Mouse (Mus musculus): ENCODE measurements around the gene Mmp12. TPM values are rescaled to one million over a fixed set of nuclear protein-coding genes. Genes with fewer than 3 reads are reported as not detected.
"Not testable (repeated sequence)": the region's sequence is repeated elsewhere in the genome, so short reads cannot be mapped to it uniquely, and the experiment has no call there.

Gene Mmp12
- polyA plus RNA-seq (2021): 3.3 TPM

- in situ Hi-C loops (cut with MboI; ENCODE audit: low pct_unique_long_range_greater_than_20kb): no loop called here
- DNase-seq (ENCODE audit: low read depth, low spot score) (no peak), ATAC-seq (no peak)
- CTCF ChIA-PET: interaction anchor here (0.7 kb wide), 1 partner anchor 31 kb away, joined by 3 read pairs; no protein-coding TSS in a partner anchor
- H3K27me3 ChIP-seq: no peaks in the 10 kb centered on the region
- no peak for TF ChIP-seq CTCF (IDR thresholded peaks at IDR 0.05)
- POLR2A ChIA-PET: interaction anchor here (1.1 kb wide), 1 partner anchor 16 kb away, joined by 3 read pairs; no protein-coding TSS in a partner anchor
Measured at GRCm38 (mm10) chr9:7344107-7344506, at the start of gene Mmp12. Mmp12 (plus strand) TSS chr9:7344381.

- ATAC-seq (no peak), DNase-seq (ENCODE audit: low read depth, low spot score) (no peak)
- ChIA-PET POLR2A (no interaction called here), CTCF (no interaction called here)
- H3K27me3 ChIP-seq: no peaks in the 10 kb centered on the region
- TF ChIP-seq CTCF (IDR thresholded peaks at IDR 0.05): no peak
- in situ Hi-C loops (cut with MboI; ENCODE audit: low pct_unique_long_range_greater_than_20kb): no loop called here
Measured at GRCm38 (mm10) chr9:7331847-7332246, 12.3 kb upstream of the Mmp12 start.

GRCm38 (mm10) chr9:7335766-7336680, 8.2 kb upstream of the Mmp12 start:
- in situ Hi-C loops (cut with MboI; ENCODE audit: low pct_unique_long_range_greater_than_20kb): no loop called here
- POLR2A ChIA-PET: no interaction called here

GRCm38 (mm10) chr9:7336740-7337483, 7.3 kb upstream of the Mmp12 start:
- ChIA-PET POLR2A (no interaction called here), CTCF (interaction anchor here (0.9 kb wide), 1 partner anchor 12 kb away, joined by 3 read pairs; no protein-coding TSS in a partner anchor)
- DNase-seq (ENCODE audit: low read depth, low spot score) (no peak), ATAC-seq (no peak)
- TF ChIP-seq CTCF (IDR thresholded peaks at IDR 0.05): no peak
- in situ Hi-C loops (cut with MboI; ENCODE audit: low pct_unique_long_range_greater_than_20kb): no loop called here
- H3K27me3 ChIP-seq: no peaks in the 10 kb centered on the region

More at GRCm38 (mm10) chr9:7335766-7336680, 8.2 kb upstream of the Mmp12 start:
- CTCF ChIA-PET: no interaction called here
- H3K27me3 ChIP-seq: no peaks in the 10 kb centered on the region
- DNase-seq (ENCODE audit: low read depth, low spot score) (peak; percentile 39), ATAC-seq (peak; percentile 72)
- no peak for TF ChIP-seq CTCF (IDR thresholded peaks at IDR 0.05)

GRCm38 (mm10) chr9:7345513-7345912, 1.3 kb downstream of the Mmp12 start:
- no peaks in the 10 kb centered on the region for H3K27me3 ChIP-seq
- ChIA-PET CTCF (no interaction called here), POLR2A (no interaction called here)
- no peak for ATAC-seq
- TF ChIP-seq CTCF (IDR thresholded peaks at IDR 0.05): no peak
- in situ Hi-C loops (cut with MboI; ENCODE audit: low pct_unique_long_range_greater_than_20kb): no loop called here
- no peak for DNase-seq (ENCODE audit: low read depth, low spot score)

- ChIA-PET POLR2A (no interaction called here), CTCF (no interaction called here)
- no peak for TF ChIP-seq CTCF (IDR thresholded peaks at IDR 0.05)
- no peaks in the 10 kb centered on the region for H3K27me3 ChIP-seq
- in situ Hi-C loops (cut with MboI; ENCODE audit: low pct_unique_long_range_greater_than_20kb): no loop called here
- DNase-seq (ENCODE audit: low read depth, low spot score) (no peak), ATAC-seq (no peak)
Measured at GRCm38 (mm10) chr9:7354535-7354934, 10.4 kb downstream of the Mmp12 start.

GRCm38 (mm10) chr9:7387947-7388346, 43.8 kb downstream of the Mmp12 start, which contains the start of gene Mmp1b:
Mmp1b (minus strand) TSS chr9:7388047.
- in situ Hi-C loops (cut with MboI; ENCODE audit: low pct_unique_long_range_greater_than_20kb): no loop called here
- ATAC-seq: no peak
- no peak for DNase-seq (ENCODE audit: low read depth, low spot score)
- TF ChIP-seq CTCF (IDR thresholded peaks at IDR 0.05): no peak
- POLR2A ChIA-PET: no interaction called here
- CTCF ChIA-PET: no interaction called here
- no peaks in the 10 kb centered on the region for H3K27me3 ChIP-seq

GRCm38 (mm10) chr9:7396556-7396955, 52.4 kb downstream of the Mmp12 start:
- DNase-seq (ENCODE audit: low read depth, low spot score); ATAC-seq; in situ Hi-C loops (cut with MboI; ENCODE audit: low pct_unique_long_range_greater_than_20kb); H3K27me3 ChIP-seq; POLR2A ChIA-PET; CTCF ChIA-PET: not testable (repeated sequence)

Other genes starting within 250 kb of the Mmp12 start
- gene Dync2h1, start 159.9 kb upstream of the Mmp12 start, polyA plus RNA-seq (2021): 12.6 TPM
- 94.0 TPM for gene Dcun1d5, start 159.9 kb upstream of the Mmp12 start, polyA plus RNA-seq (2021)
- gene Mmp13, start 71.9 kb upstream of the Mmp12 start, polyA plus RNA-seq (2021): 0.56 TPM
- not detected for gene Mmp1b, start 43.7 kb downstream of the Mmp12 start, polyA plus RNA-seq (2021)
- 0.08 TPM for gene Mmp3, start 101.4 kb downstream of the Mmp12 start, polyA plus RNA-seq (2021)
- 0.72 TPM for gene Mmp10, start 158.0 kb downstream of the Mmp12 start, polyA plus RNA-seq (2021)
- gene Mmp8, start 214.1 kb downstream of the Mmp12 start, polyA plus RNA-seq (2021): 0.12 TPM
- gene Mmp27, start 227.0 kb downstream of the Mmp12 start, polyA plus RNA-seq (2021): 1.6 TPM

Data from Patski (cell line).